Mouse (Mus musculus) heart, postnatal 0 days (tissue): ENCODE measurements around the gene Adora2a.

Source experiments
- CTCF ChIP-seq: IDR thresholded peaks from 2 replicates; pipeline ENCODE4 v1.5.1; 2016; ENCODE audit warnings: antibody characterized with exemption, control low read depth, low read depth
- EP300 ChIP-seq: IDR thresholded peaks from 2 replicates; pipeline ENCODE4 v1.6.1; 2016; ENCODE audit warnings: antibody characterized with exemption, low read depth

DNA sequence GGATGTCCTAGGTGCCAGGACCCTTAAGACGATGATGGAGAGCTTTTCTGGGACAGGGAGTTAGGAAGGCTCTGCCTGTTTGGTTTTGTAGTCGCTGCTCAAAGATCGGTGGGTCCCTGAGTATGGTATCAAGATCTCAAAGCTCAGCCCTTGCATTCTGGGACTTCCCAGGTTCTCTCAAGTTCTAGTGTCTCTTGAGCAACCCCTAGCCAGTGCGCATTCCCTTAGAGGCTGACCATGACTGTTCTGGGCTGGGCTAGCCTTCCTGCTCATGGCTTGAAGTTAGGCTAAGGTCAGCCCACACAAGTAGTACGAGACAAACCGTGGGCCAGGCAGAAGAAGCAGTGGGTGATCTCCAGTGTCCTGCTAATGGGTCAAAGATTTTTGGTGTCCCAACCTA lies 1.5 kb downstream of the Adora2a start:
- TF ChIP-seq CTCF (no peak), EP300 (no peak)
